ENCODE assay signal across 9 mouse cellular contexts in genomic region chr1:72640658-72641410, GRCm38 (mm10). TPM values are rescaled to one million over a fixed set of nuclear protein-coding genes. Genes with fewer than 3 reads are reported as not detected.
DNase-seq lines count a peak whose midpoint lies in the region; ATAC-seq and TF ChIP-seq lines count a peak whose summit lies in the region.
"Had no signal": no experiment of that assay in that cellular context is flagged by ENCODE, and none has a peak within 500 bp of the region (broad histone marks: within the 10 kb centered on the region; RNA-seq: fewer than 3 reads in every experiment).

No protein-coding gene starts in this region.

- peak overlapping the region; percentile 30; the same call in 1 of the 2 replicates for H3K9ac ChIP-seq in midbrain, embryonic 11.5 days (ENCODE audit: low read length)
- H3K9ac ChIP-seq in stomach, embryonic 15.5 days = no peak overlapping the region

- no peak overlapping the region for H3K27ac ChIP-seq in gastrocnemius, adult 2 months
- no peak overlapping the region for H3K27ac ChIP-seq in cortical plate, adult 2 months (ENCODE audit: insufficient read depth, low read length)
- H3K27ac ChIP-seq in midbrain, embryonic 11.5 days (ENCODE audit: low read depth, low read length) = no peak overlapping the region
- H3K27ac ChIP-seq in stomach, embryonic 15.5 days = no peak overlapping the region

- H3K27me3 ChIP-seq in midbrain, embryonic 11.5 days (ENCODE audit: control insufficient read depth, insufficient read depth, low read length) = no peaks in the 10 kb centered on the region
- no peaks in the 10 kb centered on the region for H3K27me3 ChIP-seq in stomach, embryonic 15.5 days (replicated peaks)

- peak overlapping the region; percentile 51 for H3K4me3 ChIP-seq in gastrocnemius, adult 2 months
- H3K4me3 ChIP-seq in cortical plate, adult 2 months (ENCODE audit: insufficient read depth, low read length) = peak overlapping the region; percentile 29; the same call in 1 of the 2 replicates
- H3K4me3 ChIP-seq in midbrain, embryonic 11.5 days (ENCODE audit: low read depth, low read length) = peak overlapping the region; percentile 22
- peak overlapping the region; percentile 27 for H3K4me3 ChIP-seq in stomach, embryonic 15.5 days (replicated peaks)

- H3K4me1 ChIP-seq in cortical plate, adult 2 months (ENCODE audit: control insufficient read depth, insufficient read depth, low read length) = no peaks in the 10 kb centered on the region
- H3K4me1 ChIP-seq in midbrain, embryonic 11.5 days (ENCODE audit: control insufficient read depth, insufficient read depth, low read length) = no peaks in the 10 kb centered on the region
- no peaks in the 10 kb centered on the region for H3K4me1 ChIP-seq in stomach, embryonic 15.5 days

- no peak for TF ChIP-seq CTCF in gastrocnemius, adult 2 months (IDR thresholded peaks at IDR 0.05)
- TF ChIP-seq CTCF in cortical plate, adult 2 months (IDR thresholded peaks at IDR 0.05; ENCODE audit: extremely low read depth, insufficient read depth, low read length) = no peak

- ATAC-seq in granulocyte monocyte progenitor cell, adult 5-6 weeks (replicated peaks; ENCODE audit: poor library complexity, severe bottlenecking) = peak; percentile 80
- ATAC-seq in midbrain, embryonic 11.5 days (ENCODE audit: low FRiP score) = peak; percentile 72
- peak; percentile 18; the same call in 1 of the 2 replicates for ATAC-seq in stomach, embryonic 15.5 days (ENCODE audit: insufficient read depth, low FRiP score, low read depth)

- peak overlapping the region; percentile 45 for H3K4me2 ChIP-seq in midbrain, embryonic 11.5 days
- peak overlapping the region; percentile 55 for H3K4me2 ChIP-seq in stomach, embryonic 15.5 days

- WGBS in midbrain, embryonic 11.5 days = 40% methylated on average over 49 of the region's 49 CpGs
- 42% methylated on average over 49 of the region's 49 CpGs for WGBS in stomach, embryonic 15.5 days

- no peaks in the 10 kb centered on the region for H3K36me3 ChIP-seq in midbrain, embryonic 11.5 days (ENCODE audit: control insufficient read depth, insufficient read depth, low read length)
- H3K36me3 ChIP-seq in stomach, embryonic 15.5 days = no peaks in the 10 kb centered on the region

- no peaks in the 10 kb centered on the region for H3K9me3 ChIP-seq in midbrain, embryonic 11.5 days (ENCODE audit: control insufficient read depth, low read length)
- H3K9me3 ChIP-seq in stomach, embryonic 15.5 days = no peaks in the 10 kb centered on the region

- DNase-seq in gastrocnemius, adult 2 months = peak; percentile 20
- no peak for DNase-seq in gastrocnemius, postnatal 25 days
- peak; percentile 37 for DNase-seq in kidney, adult 18-20 months
- peak; percentile 47 to 68 for DNase-seq in left cerebral cortex, postnatal 36 days (ENCODE audit: low spot score in 2 of 2)
- peak; percentile 99 for DNase-seq in midbrain, embryonic 11.5 days (ENCODE audit: low spot score, missing footprints)

- intact Hi-C loops in gastrocnemius, adult 2 months (cut with DNase I) = no loop called here
- intact Hi-C loops in left cerebral cortex, postnatal 36 days (cut with DNase I) = no loop called here

- peak; percentile 66; the same call in 1 of the 2 replicates for TF ChIP-seq POLR2A in cortical plate, adult 2 months (IDR thresholded peaks at IDR 0.05; ENCODE audit: extremely low read depth, insufficient read depth, low read length)

RNA-seq across cellular contexts. Expression of gene Smarcal1, which starts 57.8 kb away (rescaled TPM):
- 10 to 100 TPM; 20.4 to 21.8 TPM for total RNA-seq in gastrocnemius, adult 2 months (2021)
- total RNA-seq in gastrocnemius, postnatal 25 days (2021) = 10 to 100 TPM; 16.4 to 17.1 TPM
- 39.9 and 40.0 TPM in 2 replicates for polyA plus RNA-seq in cortical plate, adult 2 months (2012; rRNA removed)
- total RNA-seq in granulocyte monocyte progenitor cell, adult 5-6 weeks (2014; fragmentation: Nextera tagmentation) = 25.7 and 31.2 TPM in 2 replicates
- total RNA-seq in granulocyte monocyte progenitor cell, adult 5-6 weeks (2017) = 26.3 and 30.3 TPM in 2 replicates
- 10 to 100 TPM; 62.2 to 64.9 TPM for total RNA-seq in left cerebral cortex, postnatal 36 days (2021)
- 30.9 and 33.4 TPM in 2 replicates for polyA plus RNA-seq in midbrain, embryonic 11.5 days (2014; fragmentation: Nextera tagmentation; extraction: Ambion mirVana)
- polyA plus RNA-seq in stomach, embryonic 15.5 days (2015; fragmentation: Nextera tagmentation; extraction: Ambion mirVana) = 18.2 and 20.8 TPM in 2 replicates

RNA-seq across cellular contexts. Expression of gene Ankar, which starts 59.5 kb away (rescaled TPM):
- total RNA-seq in gastrocnemius, adult 2 months (2021) = not detected
- not detected for total RNA-seq in gastrocnemius, postnatal 25 days (2021)
- not detected in 2 replicates for polyA plus RNA-seq in cortical plate, adult 2 months (2012; rRNA removed)
- not detected in 2 replicates for total RNA-seq in granulocyte monocyte progenitor cell, adult 5-6 weeks (2014; fragmentation: Nextera tagmentation)
- not detected in 2 replicates for total RNA-seq in granulocyte monocyte progenitor cell, adult 5-6 weeks (2017)
- not detected for total RNA-seq in left cerebral cortex, postnatal 36 days (2021)
- not detected in 2 replicates for polyA plus RNA-seq in midbrain, embryonic 11.5 days (2014; fragmentation: Nextera tagmentation; extraction: Ambion mirVana)
- not detected in 2 replicates for polyA plus RNA-seq in stomach, embryonic 15.5 days (2015; fragmentation: Nextera tagmentation; extraction: Ambion mirVana)
- polyA plus RNA-seq: C2C12 had no signal

Comparison
In these comparisons a context has a peak if more than half of its experiments do, and no peak if none do; other contexts are left out.
1. ATAC-seq: peak in every context shown above with its lines; median percentile 80 in granulocyte monocyte progenitor cell, adult 5-6 weeks; 72 in midbrain, embryonic 11.5 days; 18 in stomach, embryonic 15.5 days.